Mouse (Mus musculus): Measurements from ENCODE around the gene Nup133. TPM values are rescaled to one million over a fixed set of nuclear protein-coding genes. Genes with fewer than 3 reads are reported as not detected.

Gene Nup133
- polyA plus RNA-seq, 1 experiment from 2014 or later: 58.3 TPM

GRCm38 (mm10) chr8:123929026-123929425 is 20.0 kb downstream of the Nup133 start:
- H3K4me3 ChIP-seq (ENCODE audit: low read depth, low read length): no peak overlapping the region
- WGBS: 91% methylated on average over 7 of the region's 7 CpGs

GRCm38 (mm10) chr8:123925671-123926070 is 23.4 kb downstream of the Nup133 start:
- no peak overlapping the region for H3K9ac ChIP-seq (ENCODE audit: low read length)
- no peak for DNase-seq (ENCODE audit: low spot score)
- no peaks in the 10 kb centered on the region for H3K27me3 ChIP-seq (ENCODE audit: control insufficient read depth, insufficient read depth, low read length)
- peaks cover 23% of the 10 kb centered on the region for H3K36me3 ChIP-seq (ENCODE audit: control insufficient read depth, insufficient read depth, low read length)
- no peak overlapping the region for H3K4me2 ChIP-seq (ENCODE audit: low read depth, severe bottlenecking)
- H3K9me3 ChIP-seq (ENCODE audit: control insufficient read depth, low read length): no peaks in the 10 kb centered on the region
- H3K4me3 ChIP-seq (ENCODE audit: low read depth, low read length): no peak overlapping the region
- 94% methylated on average over 3 of the region's 3 CpGs for WGBS
- ATAC-seq (ENCODE audit: insufficient number of reproducible peaks, low FRiP score, low TSS enrichment, low read depth): no peak
- H3K4me1 ChIP-seq (ENCODE audit: control insufficient read depth, insufficient read depth, low read length): no peaks in the 10 kb centered on the region
- H3K27ac ChIP-seq (replicated peaks; ENCODE audit: low read depth, low read length): no peak overlapping the region

More at GRCm38 (mm10) chr8:123929026-123929425, 20.0 kb downstream of the Nup133 start:
- Histone ChIP-seq H3K36me3 (ENCODE audit: control insufficient read depth, insufficient read depth, low read length) (peaks cover 20% of the 10 kb centered on the region), H3K27ac (replicated peaks; ENCODE audit: low read depth, low read length) (no peak overlapping the region), H3K4me1 (ENCODE audit: control insufficient read depth, insufficient read depth, low read length) (no peaks in the 10 kb centered on the region), H3K9me3 (ENCODE audit: control insufficient read depth, low read length) (no peaks in the 10 kb centered on the region), H3K9ac (ENCODE audit: low read length) (no peak overlapping the region), H3K4me2 (ENCODE audit: low read depth, severe bottlenecking) (no peak overlapping the region), H3K27me3 (ENCODE audit: control insufficient read depth, insufficient read depth, low read length) (no peaks in the 10 kb centered on the region)
- DNase-seq (ENCODE audit: low spot score) (no peak), ATAC-seq (ENCODE audit: insufficient number of reproducible peaks, low FRiP score, low TSS enrichment, low read depth) (no peak)

DNA sequence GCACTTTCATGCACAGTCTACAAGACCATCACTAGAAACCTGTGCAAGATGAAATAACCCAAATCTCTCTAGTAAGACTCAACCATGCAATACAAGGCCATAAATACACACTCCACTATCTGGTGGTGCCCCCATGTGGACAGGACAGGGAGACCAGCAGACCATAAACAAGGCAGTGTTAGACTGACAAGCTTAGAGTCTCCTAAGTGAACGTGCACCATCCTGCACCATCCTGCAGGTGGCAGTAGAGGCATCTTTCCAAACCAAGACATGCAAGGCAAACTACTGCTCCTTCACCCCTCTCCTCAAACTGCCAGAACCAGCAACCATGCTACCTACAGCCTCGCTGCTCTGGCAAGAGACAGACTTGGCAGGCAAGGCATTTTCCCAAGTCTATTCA is 24.3 kb downstream of the Nup133 start:
- Histone ChIP-seq H3K4me3 (ENCODE audit: low read depth, low read length) (no peak overlapping the region), H3K9me3 (ENCODE audit: control insufficient read depth, low read length) (no peaks in the 10 kb centered on the region), H3K27ac (replicated peaks; ENCODE audit: low read depth, low read length) (no peak overlapping the region), H3K27me3 (ENCODE audit: control insufficient read depth, insufficient read depth, low read length) (no peaks in the 10 kb centered on the region), H3K4me1 (ENCODE audit: control insufficient read depth, insufficient read depth, low read length) (no peaks in the 10 kb centered on the region), H3K36me3 (ENCODE audit: control insufficient read depth, insufficient read depth, low read length) (peaks cover 19% of the 10 kb centered on the region), H3K4me2 (ENCODE audit: low read depth, severe bottlenecking) (no peak overlapping the region), H3K9ac (ENCODE audit: low read length) (no peak overlapping the region)
- ATAC-seq (ENCODE audit: insufficient number of reproducible peaks, low FRiP score, low TSS enrichment, low read depth) (no peak), DNase-seq (ENCODE audit: low spot score) (peak; percentile 86)
- WGBS: 14% methylated on average over 2 of the region's 2 CpGs

- H3K9me3 ChIP-seq (ENCODE audit: control insufficient read depth, low read length): no peaks in the 10 kb centered on the region
- H3K4me1 ChIP-seq (ENCODE audit: control insufficient read depth, insufficient read depth, low read length): no peaks in the 10 kb centered on the region
- no peak for ATAC-seq (ENCODE audit: insufficient number of reproducible peaks, low FRiP score, low TSS enrichment, low read depth)
- peaks cover 34% of the 10 kb centered on the region for H3K36me3 ChIP-seq (ENCODE audit: control insufficient read depth, insufficient read depth, low read length)
- no peak for DNase-seq (ENCODE audit: low spot score)
- H3K4me2 ChIP-seq (ENCODE audit: low read depth, severe bottlenecking): no peak overlapping the region
- no peaks in the 10 kb centered on the region for H3K27me3 ChIP-seq (ENCODE audit: control insufficient read depth, insufficient read depth, low read length)
- WGBS: 93% methylated on average over 3 of the region's 3 CpGs
- H3K4me3 ChIP-seq (ENCODE audit: low read depth, low read length): no peak overlapping the region
- no peak overlapping the region for H3K9ac ChIP-seq (ENCODE audit: low read length)
- no peak overlapping the region for H3K27ac ChIP-seq (replicated peaks; ENCODE audit: low read depth, low read length)
Observed at GRCm38 (mm10) chr8:123914635-123915034, 34.4 kb downstream of the Nup133 start.

DNA sequence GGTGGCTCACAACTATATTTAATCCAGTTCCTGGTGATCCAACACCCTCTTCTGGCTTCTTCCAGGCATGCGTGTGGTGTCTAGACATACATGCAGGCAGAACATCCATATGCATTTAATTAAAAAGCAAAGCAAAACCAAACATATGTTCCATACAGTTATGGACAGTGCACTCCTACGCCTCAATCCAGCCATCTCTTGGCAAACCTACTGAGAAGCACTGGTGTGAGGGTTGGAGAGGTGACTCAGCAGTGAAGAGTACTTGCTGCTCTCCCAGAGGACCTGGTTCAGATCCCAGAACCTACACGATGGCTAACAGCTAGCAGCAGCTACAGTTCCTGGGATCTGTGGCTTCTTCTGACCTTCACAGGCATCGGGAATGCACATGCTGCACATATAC is 36.8 kb downstream of the Nup133 start:
- H3K9ac ChIP-seq (ENCODE audit: low read length): no peak overlapping the region
- no peak overlapping the region for H3K27ac ChIP-seq (replicated peaks; ENCODE audit: low read depth, low read length)
- no peak for ATAC-seq (ENCODE audit: insufficient number of reproducible peaks, low FRiP score, low TSS enrichment, low read depth)
- H3K4me2 ChIP-seq (ENCODE audit: low read depth, severe bottlenecking): no peak overlapping the region
- H3K4me3 ChIP-seq (ENCODE audit: low read depth, low read length): no peak overlapping the region
- WGBS: 83% methylated on average over 4 of the region's 4 CpGs
- no peaks in the 10 kb centered on the region for H3K4me1 ChIP-seq (ENCODE audit: control insufficient read depth, insufficient read depth, low read length)
- H3K36me3 ChIP-seq (ENCODE audit: control insufficient read depth, insufficient read depth, low read length): peaks cover 23% of the 10 kb centered on the region
- no peaks in the 10 kb centered on the region for H3K27me3 ChIP-seq (ENCODE audit: control insufficient read depth, insufficient read depth, low read length)
- H3K9me3 ChIP-seq (ENCODE audit: control insufficient read depth, low read length): no peaks in the 10 kb centered on the region
- DNase-seq (ENCODE audit: low spot score): no peak

- H3K4me3 ChIP-seq (ENCODE audit: low read depth, low read length): no peak overlapping the region
- ATAC-seq (ENCODE audit: insufficient number of reproducible peaks, low FRiP score, low TSS enrichment, low read depth): no peak
- DNase-seq (ENCODE audit: low spot score): no peak
- no peaks in the 10 kb centered on the region for H3K9me3 ChIP-seq (ENCODE audit: control insufficient read depth, low read length)
- H3K27ac ChIP-seq (replicated peaks; ENCODE audit: low read depth, low read length): no peak overlapping the region
- H3K4me2 ChIP-seq (ENCODE audit: low read depth, severe bottlenecking): no peak overlapping the region
- H3K36me3 ChIP-seq (ENCODE audit: control insufficient read depth, insufficient read depth, low read length): peaks cover 17% of the 10 kb centered on the region; the same call in 1 of the 2 replicates
- H3K9ac ChIP-seq (ENCODE audit: low read length): no peak overlapping the region
- 94% methylated on average over 6 of the region's 6 CpGs for WGBS
- H3K27me3 ChIP-seq (ENCODE audit: control insufficient read depth, insufficient read depth, low read length): no peaks in the 10 kb centered on the region
- H3K4me1 ChIP-seq (ENCODE audit: control insufficient read depth, insufficient read depth, low read length): no peaks in the 10 kb centered on the region
Observed at GRCm38 (mm10) chr8:123907604-123908003, 41.5 kb downstream of the Nup133 start.

- ATAC-seq (ENCODE audit: insufficient number of reproducible peaks, low FRiP score, low TSS enrichment, low read depth) (no peak), DNase-seq (ENCODE audit: low spot score) (no peak)
- no peaks in the 10 kb centered on the region for H3K27me3 ChIP-seq (ENCODE audit: control insufficient read depth, insufficient read depth, low read length)
- H3K4me2 ChIP-seq (ENCODE audit: low read depth, severe bottlenecking): no peak overlapping the region
- H3K9me3 ChIP-seq (ENCODE audit: control insufficient read depth, low read length): no peaks in the 10 kb centered on the region
- 89% methylated on average over 7 of the region's 7 CpGs for WGBS
- H3K9ac ChIP-seq (ENCODE audit: low read length): no peak overlapping the region
- no peak overlapping the region for H3K4me3 ChIP-seq (ENCODE audit: low read depth, low read length)
- no peaks in the 10 kb centered on the region for H3K4me1 ChIP-seq (ENCODE audit: control insufficient read depth, insufficient read depth, low read length)
- H3K27ac ChIP-seq (replicated peaks; ENCODE audit: low read depth, low read length): no peak overlapping the region
- peaks cover 14% of the 10 kb centered on the region; the same call in 1 of the 2 replicates for H3K36me3 ChIP-seq (ENCODE audit: control insufficient read depth, insufficient read depth, low read length)
Observed at GRCm38 (mm10) chr8:123902653-123903052, 46.4 kb downstream of the Nup133 start.

- whole genome bisulfite sequencing: 88% methylated on average over 7 of the region's 7 CpGs
- no peak overlapping the region for H3K4me3 ChIP-seq (ENCODE audit: low read depth, low read length)
- H3K9me3 ChIP-seq (ENCODE audit: control insufficient read depth, low read length): no peaks in the 10 kb centered on the region
- DNase-seq (ENCODE audit: low spot score) (no peak), ATAC-seq (ENCODE audit: insufficient number of reproducible peaks, low FRiP score, low TSS enrichment, low read depth) (no peak)
- no peak overlapping the region for H3K4me2 ChIP-seq (ENCODE audit: low read depth, severe bottlenecking)
- H3K27me3 ChIP-seq (ENCODE audit: control insufficient read depth, insufficient read depth, low read length): peaks cover 13% of the 10 kb centered on the region
- H3K9ac ChIP-seq (ENCODE audit: low read length): no peak overlapping the region
- H3K27ac ChIP-seq (replicated peaks; ENCODE audit: low read depth, low read length): no peak overlapping the region
- peaks cover 7% of the 10 kb centered on the region; the same call in 1 of the 2 replicates for H3K36me3 ChIP-seq (ENCODE audit: control insufficient read depth, insufficient read depth, low read length)
- no peaks in the 10 kb centered on the region for H3K4me1 ChIP-seq (ENCODE audit: control insufficient read depth, insufficient read depth, low read length)
Observed at GRCm38 (mm10) chr8:123899366-123899765, 49.7 kb downstream of the Nup133 start.

- 89% methylated on average over 5 of the region's 5 CpGs for WGBS
- no peak for DNase-seq (ENCODE audit: low spot score)
- ATAC-seq (ENCODE audit: insufficient number of reproducible peaks, low FRiP score, low TSS enrichment, low read depth): no peak
- Histone ChIP-seq H3K9me3 (ENCODE audit: control insufficient read depth, low read length) (no peaks in the 10 kb centered on the region), H3K4me3 (ENCODE audit: low read depth, low read length) (no peak overlapping the region), H3K4me2 (ENCODE audit: low read depth, severe bottlenecking) (no peak overlapping the region), H3K36me3 (ENCODE audit: control insufficient read depth, insufficient read depth, low read length) (peaks cover 4% of the 10 kb centered on the region; the same call in 1 of the 2 replicates), H3K9ac (ENCODE audit: low read length) (no peak overlapping the region), H3K27me3 (ENCODE audit: control insufficient read depth, insufficient read depth, low read length) (peaks cover 21% of the 10 kb centered on the region), H3K27ac (replicated peaks; ENCODE audit: low read depth, low read length) (no peak overlapping the region), H3K4me1 (ENCODE audit: control insufficient read depth, insufficient read depth, low read length) (no peaks in the 10 kb centered on the region)
Observed at GRCm38 (mm10) chr8:123898576-123898975, 50.5 kb downstream of the Nup133 start.
